Mouse (Mus musculus): ENCODE data around the gene Fam155a.

Gene Fam155a

GRCm38 (mm10) chr8:9176974-9177373, 594.0 kb downstream of the Fam155a start:
- no peak for DNase-seq (ENCODE audit: low spot score)

GRCm38 (mm10) chr8:9174865-9175565, 595.9 kb downstream of the Fam155a start:
- no peak for DNase-seq (ENCODE audit: low spot score)

GRCm38 (mm10) chr8:9171848-9172247, 599.1 kb downstream of the Fam155a start:
- DNase-seq (ENCODE audit: low spot score), result no peak

- no peak for DNase-seq (ENCODE audit: low spot score)
These were observed 603.0 kb downstream of the Fam155a start for GRCm38 (mm10) chr8:9167995-9168394.

- DNase-seq (ENCODE audit: low spot score), result no peak
These were observed 609.4 kb downstream of the Fam155a start for GRCm38 (mm10) chr8:9161606-9162005.

- DNase-seq (ENCODE audit: low spot score), result no peak
These were observed 611.6 kb downstream of the Fam155a start for GRCm38 (mm10) chr8:9159322-9159721.

GRCm38 (mm10) chr8:9158652-9159051, 612.3 kb downstream of the Fam155a start:
- no peak for DNase-seq (ENCODE audit: low spot score)

GRCm38 (mm10) chr8:9157141-9157781, 613.7 kb downstream of the Fam155a start:
- DNase-seq (ENCODE audit: low spot score), result no peak

Data from testis, postnatal 14 days (tissue).